Mouse (Mus musculus): ENCODE measurements at regions not wholly inside any gene's neighbourhood (a gene's known extent, or its start where the extent isn't known, plus 50 kb on each side); places are given as distances from the start of the nearest gene placed in this dataset.
A peak's percentile ranks its signal among the peaks of the same experiment; 100 is the strongest.
"Not testable (repeated sequence)": the region's sequence is repeated elsewhere in the genome, so short reads cannot be mapped to it uniquely, and the experiment has no call there.

GRCm38 (mm10) chr1:31612944-31613343 is 390.3 kb downstream of the Pih1d3 start:
- H3K4me1 ChIP-seq (ENCODE audit: control insufficient read depth, insufficient read depth, low read depth, low read length) = no peaks in the 10 kb centered on the region
- ATAC-seq = no peak

GRCm38 (mm10) chr1:31615219-31615618 is 392.6 kb downstream of the Pih1d3 start:
- not testable (repeated sequence) for H3K27ac ChIP-seq (ENCODE audit: low read depth, low read length); H3K27me3 ChIP-seq (replicated peaks; ENCODE audit: control insufficient read depth, insufficient read depth, low read length); H3K36me3 ChIP-seq (ENCODE audit: control insufficient read depth, insufficient read depth, low read length); ATAC-seq; H3K9ac ChIP-seq (ENCODE audit: low read depth, low read length); H3K4me1 ChIP-seq (ENCODE audit: control insufficient read depth, insufficient read depth, low read depth, low read length); H3K4me3 ChIP-seq (ENCODE audit: low read length); H3K9me3 ChIP-seq (ENCODE audit: control insufficient read depth, low read length); H3K4me2 ChIP-seq (ENCODE audit: low read length)
- 93% methylated on average over 4 of the region's 9 CpGs for WGBS

More at GRCm38 (mm10) chr1:31612944-31613343, 390.3 kb downstream of the Pih1d3 start:
- H3K36me3 ChIP-seq (ENCODE audit: control insufficient read depth, insufficient read depth, low read length) = no peaks in the 10 kb centered on the region
- no peak overlapping the region for H3K9ac ChIP-seq (ENCODE audit: low read depth, low read length)
- H3K27me3 ChIP-seq (replicated peaks; ENCODE audit: control insufficient read depth, insufficient read depth, low read length) = no peaks in the 10 kb centered on the region
- H3K9me3 ChIP-seq (ENCODE audit: control insufficient read depth, low read length) = no peaks in the 10 kb centered on the region
- no peak overlapping the region for H3K4me2 ChIP-seq (ENCODE audit: low read length)
- H3K27ac ChIP-seq (ENCODE audit: low read depth, low read length) = no peak overlapping the region
- 93% methylated on average over 2 of the region's 2 CpGs for WGBS
- H3K4me3 ChIP-seq (ENCODE audit: low read length) = no peak overlapping the region

GRCm38 (mm10) chr1:31616229-31616946 is 393.8 kb downstream of the Pih1d3 start:
- not testable (repeated sequence) for H3K4me3 ChIP-seq (ENCODE audit: low read length); H3K9me3 ChIP-seq (ENCODE audit: control insufficient read depth, low read length); H3K27ac ChIP-seq (ENCODE audit: low read depth, low read length); H3K4me2 ChIP-seq (ENCODE audit: low read length); ATAC-seq; H3K27me3 ChIP-seq (replicated peaks; ENCODE audit: control insufficient read depth, insufficient read depth, low read length); H3K4me1 ChIP-seq (ENCODE audit: control insufficient read depth, insufficient read depth, low read depth, low read length); H3K9ac ChIP-seq (ENCODE audit: low read depth, low read length); H3K36me3 ChIP-seq (ENCODE audit: control insufficient read depth, insufficient read depth, low read length)
- WGBS = 98% methylated on average over 11 of the region's 15 CpGs

- Histone ChIP-seq H3K4me2 (ENCODE audit: low read length) (no peak overlapping the region), H3K27me3 (replicated peaks; ENCODE audit: control insufficient read depth, insufficient read depth, low read length) (no peaks in the 10 kb centered on the region), H3K4me1 (ENCODE audit: control insufficient read depth, insufficient read depth, low read depth, low read length) (no peaks in the 10 kb centered on the region), H3K4me3 (ENCODE audit: low read length) (no peak overlapping the region), H3K36me3 (ENCODE audit: control insufficient read depth, insufficient read depth, low read length) (no peaks in the 10 kb centered on the region), H3K9ac (ENCODE audit: low read depth, low read length) (no peak overlapping the region), H3K9me3 (ENCODE audit: control insufficient read depth, low read length) (no peaks in the 10 kb centered on the region), H3K27ac (ENCODE audit: low read depth, low read length) (no peak overlapping the region)
- ATAC-seq = no peak
- WGBS = 97% methylated on average over 1 of the region's 1 CpGs
Measured at GRCm38 (mm10) chr1:31634353-31634752, 411.7 kb downstream of the Pih1d3 start.

GRCm38 (mm10) chr1:31636575-31637356 is 414.1 kb downstream of the Pih1d3 start:
- no peak for ATAC-seq
- Histone ChIP-seq H3K36me3 (ENCODE audit: control insufficient read depth, insufficient read depth, low read length) (no peaks in the 10 kb centered on the region), H3K27ac (ENCODE audit: low read depth, low read length) (no peak overlapping the region), H3K27me3 (replicated peaks; ENCODE audit: control insufficient read depth, insufficient read depth, low read length) (no peaks in the 10 kb centered on the region), H3K9me3 (ENCODE audit: control insufficient read depth, low read length) (no peaks in the 10 kb centered on the region), H3K4me1 (ENCODE audit: control insufficient read depth, insufficient read depth, low read depth, low read length) (no peaks in the 10 kb centered on the region), H3K9ac (ENCODE audit: low read depth, low read length) (no peak overlapping the region), H3K4me3 (ENCODE audit: low read length) (no peak overlapping the region), H3K4me2 (ENCODE audit: low read length) (no peak overlapping the region)
- 35% methylated on average over 1 of the region's 1 CpGs for WGBS

- H3K4me3 ChIP-seq (ENCODE audit: low read length) = no peak overlapping the region
- H3K9me3 ChIP-seq (ENCODE audit: control insufficient read depth, low read length) = no peaks in the 10 kb centered on the region
- H3K36me3 ChIP-seq (ENCODE audit: control insufficient read depth, insufficient read depth, low read length) = no peaks in the 10 kb centered on the region
- H3K4me2 ChIP-seq (ENCODE audit: low read length) = no peak overlapping the region
- ATAC-seq = 0 out of 2 replicates have a peak, but pooled peaks have one; percentile 24
- 68% methylated on average over 1 of the region's 1 CpGs for WGBS
- no peak overlapping the region for H3K9ac ChIP-seq (ENCODE audit: low read depth, low read length)
- no peaks in the 10 kb centered on the region for H3K27me3 ChIP-seq (replicated peaks; ENCODE audit: control insufficient read depth, insufficient read depth, low read length)
- no peaks in the 10 kb centered on the region for H3K4me1 ChIP-seq (ENCODE audit: control insufficient read depth, insufficient read depth, low read depth, low read length)
- H3K27ac ChIP-seq (ENCODE audit: low read depth, low read length) = no peak overlapping the region
Measured at GRCm38 (mm10) chr1:31645116-31645515, 422.5 kb downstream of the Pih1d3 start.

GRCm38 (mm10) chr1:31678586-31678985 is 455.9 kb downstream of the Pih1d3 start:
- Histone ChIP-seq H3K27ac (ENCODE audit: low read depth, low read length) (no peak overlapping the region), H3K27me3 (replicated peaks; ENCODE audit: control insufficient read depth, insufficient read depth, low read length) (no peaks in the 10 kb centered on the region), H3K4me1 (ENCODE audit: control insufficient read depth, insufficient read depth, low read depth, low read length) (no peaks in the 10 kb centered on the region), H3K9me3 (ENCODE audit: control insufficient read depth, low read length) (no peaks in the 10 kb centered on the region), H3K4me2 (ENCODE audit: low read length) (no peak overlapping the region), H3K4me3 (ENCODE audit: low read length) (no peak overlapping the region), H3K9ac (ENCODE audit: low read depth, low read length) (no peak overlapping the region), H3K36me3 (ENCODE audit: control insufficient read depth, insufficient read depth, low read length) (no peaks in the 10 kb centered on the region)
- no peak for ATAC-seq

All from hindbrain, embryonic 16.5 days (tissue).